Mouse (Mus musculus) embryo, embryonic 9.5 days (tissue): Measurements from ENCODE around the gene Zdhhc11.

ENCODE experiments used
- DNase-seq: peaks from one replicate; pipeline ENCODE4 v3.0.0-alpha.2; 2017; ENCODE audit errors: extremely low spot score

Zdhhc11 gene

DNA sequence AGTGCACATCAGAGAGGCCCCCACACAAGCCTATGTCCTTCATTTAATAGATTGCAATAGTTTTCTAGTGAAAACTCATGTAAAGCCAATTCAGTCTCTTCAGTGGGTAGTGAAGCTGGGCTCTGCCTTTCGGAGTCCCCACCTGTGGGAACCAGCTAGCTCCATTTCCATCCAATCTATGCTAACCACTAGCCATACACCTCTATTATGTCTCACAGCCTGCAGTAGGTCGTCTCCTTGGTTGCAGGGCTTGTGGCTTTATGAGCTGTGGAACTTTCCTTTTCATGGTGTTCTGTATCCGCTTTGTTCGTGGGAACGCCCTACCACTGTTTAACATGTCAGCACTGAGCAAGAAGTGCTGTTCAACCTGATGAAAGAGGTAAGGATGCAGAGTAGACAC is at the start of gene Zdhhc11:
Gene Zdhhc11 (plus strand): TSS at position 301 of the 400 bp plus-strand sequence.
- DNase-seq = no peak

DNA sequence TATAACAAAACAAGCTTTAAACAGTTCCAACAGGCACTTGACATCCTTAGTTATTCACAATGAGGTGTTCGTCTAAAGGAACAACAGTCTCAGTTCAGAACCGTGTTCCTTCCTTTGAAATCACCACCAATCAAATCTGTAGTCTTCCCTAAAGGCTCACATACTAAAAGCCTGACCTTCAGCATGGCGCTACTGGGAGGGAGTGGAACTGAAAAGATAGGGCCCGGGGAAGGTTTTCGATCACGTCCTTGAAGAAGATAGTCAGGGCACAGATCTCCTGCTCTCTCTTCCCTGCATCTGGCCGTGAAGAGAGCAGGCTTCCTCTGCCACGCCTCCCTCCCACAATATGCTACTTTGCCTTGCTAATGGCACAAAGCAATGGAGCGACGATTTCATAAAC is 31.4 kb upstream of the Zdhhc11 start:
- DNase-seq = no peak

DNA sequence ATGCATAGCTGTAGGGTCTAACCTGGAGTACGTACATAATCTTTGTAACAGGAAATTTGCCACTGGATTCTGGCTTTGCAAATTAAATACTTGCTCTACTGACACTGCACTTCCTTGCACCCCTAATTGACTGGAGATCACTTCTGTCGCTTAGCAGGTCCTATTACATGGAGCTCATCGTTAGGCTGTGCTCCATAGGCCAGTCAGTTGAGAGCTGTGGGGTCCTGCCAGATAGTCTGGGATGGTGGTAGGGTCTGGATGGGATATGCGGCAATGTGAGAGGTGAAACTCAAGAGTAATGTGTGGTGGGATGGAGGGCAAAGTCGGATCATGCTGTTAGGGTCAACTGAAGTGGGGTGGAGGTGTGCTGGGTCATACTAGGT is 26.7 kb upstream of the Zdhhc11 start:
- DNase-seq = no peak

DNA sequence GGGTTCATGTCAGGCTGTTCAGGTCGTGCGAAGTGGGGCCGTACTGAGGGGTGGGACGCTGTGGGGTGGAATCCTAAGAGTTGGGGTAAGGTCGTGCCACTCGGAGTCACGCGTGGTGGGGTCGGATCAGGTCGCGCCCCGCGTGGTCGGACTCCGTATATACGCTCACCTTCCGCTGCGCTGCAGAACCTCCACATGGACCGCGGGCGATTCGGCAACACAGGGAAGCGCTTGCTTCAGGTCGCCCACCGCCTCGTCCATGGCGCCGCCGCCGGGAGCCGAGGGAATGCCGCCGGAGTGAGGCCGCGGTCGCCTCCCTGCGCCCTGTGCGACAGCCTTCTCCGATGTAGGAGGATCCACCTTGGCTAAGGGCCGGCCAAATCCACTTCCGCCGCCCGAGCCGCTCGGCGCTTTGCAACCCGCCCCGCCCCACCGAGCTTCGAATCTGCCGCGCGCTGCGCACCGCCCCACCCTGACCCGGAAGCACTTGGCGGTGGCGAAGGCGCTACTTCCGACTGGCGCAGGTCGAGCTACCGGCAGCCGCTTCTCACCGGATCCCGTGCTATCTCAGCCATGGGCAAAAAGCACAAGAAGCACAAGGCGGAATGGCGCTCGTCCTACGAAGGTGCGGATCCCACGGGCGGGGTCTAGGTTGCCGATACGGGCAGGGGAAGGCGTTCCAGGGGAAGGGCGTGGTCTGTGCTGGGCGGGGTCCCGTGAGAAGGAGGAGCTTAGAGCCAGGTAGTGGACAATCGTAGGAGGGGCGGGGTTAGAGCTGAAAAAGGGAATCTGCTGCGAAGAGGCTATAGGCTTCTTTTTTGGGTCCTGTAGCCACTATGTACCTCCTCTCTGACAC is 26.1 kb upstream of the Zdhhc11 start, which contains the start of the genes Trip13 and Brd9:
Gene Trip13 (minus strand): TSS at position 464 of the 856 bp plus-strand sequence.
Gene Brd9 (plus strand): TSS at position 491 of the 856 bp plus-strand sequence.
- DNase-seq = peak; percentile 95

DNA sequence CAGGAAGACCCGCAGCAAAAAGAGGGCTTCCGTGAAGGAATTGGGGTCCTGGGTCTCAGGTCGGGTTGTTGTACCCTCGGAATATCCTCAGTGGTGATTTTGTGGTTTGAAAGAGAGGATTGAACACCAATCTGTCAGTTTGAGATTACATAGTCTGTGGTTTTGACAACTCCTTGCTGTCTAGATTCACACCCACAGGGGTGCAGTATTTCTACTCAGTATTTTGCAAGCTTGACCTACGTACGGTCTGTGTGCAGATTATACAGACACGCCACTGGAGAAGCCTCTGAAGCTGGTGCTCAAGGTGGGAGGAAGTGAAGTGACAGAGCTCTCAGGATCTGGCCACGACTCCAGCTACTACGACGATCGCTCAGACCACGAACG is 25.5 kb upstream of the Zdhhc11 start:
- DNase-seq = no peak

DNA sequence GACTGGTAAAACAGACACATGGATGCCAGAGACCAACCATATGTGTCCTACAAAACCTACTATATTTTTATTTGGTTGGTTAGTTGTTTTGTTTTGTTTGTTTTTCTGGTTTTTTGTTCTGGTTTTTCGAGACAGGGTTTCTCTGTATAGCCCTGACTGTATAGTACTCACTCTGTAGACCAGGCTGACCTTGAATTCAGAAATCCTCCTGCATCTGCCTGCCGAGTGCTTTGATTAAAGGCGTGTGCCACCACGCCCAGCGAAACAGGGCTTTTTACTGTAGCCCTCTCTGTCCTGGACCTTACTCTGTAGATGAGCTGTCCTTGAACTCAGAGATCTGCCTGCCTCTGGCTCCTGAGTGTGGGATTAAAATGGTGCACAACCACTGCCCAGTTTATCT is 24.6 kb upstream of the Zdhhc11 start:
- no peak for DNase-seq

DNA sequence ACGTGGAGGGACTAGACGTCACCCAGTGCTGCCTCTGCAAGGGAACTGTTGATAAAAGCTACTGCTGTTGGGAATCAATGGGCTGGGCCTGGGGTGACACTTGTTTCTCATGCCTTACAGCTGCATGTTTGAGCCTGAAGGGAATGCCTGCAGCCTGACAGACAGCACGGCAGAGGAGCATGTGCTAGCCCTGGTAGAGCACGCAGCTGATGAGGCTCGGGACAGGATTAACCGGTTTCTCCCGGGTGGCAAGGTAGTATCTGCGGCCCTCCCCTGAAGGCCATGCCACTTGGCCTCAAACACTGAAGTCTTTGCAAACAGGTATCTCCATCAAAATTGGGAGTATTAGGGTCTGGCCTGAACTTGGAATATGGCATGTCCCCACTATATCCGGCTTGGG is 19.0 kb upstream of the Zdhhc11 start:
- no peak for DNase-seq

DNA sequence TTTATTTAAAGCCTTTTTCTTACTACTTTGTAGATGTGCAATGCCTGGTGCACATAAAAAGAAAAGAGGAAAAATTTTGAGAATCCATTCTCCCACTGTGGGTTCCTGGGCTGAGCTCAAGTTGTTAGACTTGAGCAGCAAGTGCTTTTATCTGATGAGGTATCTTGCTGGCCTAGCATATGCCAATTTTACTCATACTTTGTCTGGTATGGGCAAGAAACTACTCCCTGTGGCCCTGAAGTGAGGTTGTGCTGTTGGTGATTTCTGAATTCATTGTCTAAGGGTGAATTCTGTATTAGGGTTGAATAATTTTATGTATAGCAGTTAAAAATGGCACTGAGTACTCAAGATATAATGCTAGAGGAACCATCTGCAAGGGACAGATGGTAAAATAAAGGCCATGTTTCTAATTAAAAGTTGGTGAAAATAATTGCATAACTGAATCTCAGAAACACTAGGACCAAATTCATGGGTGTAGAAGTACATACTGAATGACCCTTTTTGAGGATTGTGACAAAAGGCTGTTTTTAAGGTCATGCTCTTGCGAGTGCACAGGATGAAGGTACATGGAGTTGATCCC is 10.0 kb upstream of the Zdhhc11 start:
- DNase-seq = no peak

DNA sequence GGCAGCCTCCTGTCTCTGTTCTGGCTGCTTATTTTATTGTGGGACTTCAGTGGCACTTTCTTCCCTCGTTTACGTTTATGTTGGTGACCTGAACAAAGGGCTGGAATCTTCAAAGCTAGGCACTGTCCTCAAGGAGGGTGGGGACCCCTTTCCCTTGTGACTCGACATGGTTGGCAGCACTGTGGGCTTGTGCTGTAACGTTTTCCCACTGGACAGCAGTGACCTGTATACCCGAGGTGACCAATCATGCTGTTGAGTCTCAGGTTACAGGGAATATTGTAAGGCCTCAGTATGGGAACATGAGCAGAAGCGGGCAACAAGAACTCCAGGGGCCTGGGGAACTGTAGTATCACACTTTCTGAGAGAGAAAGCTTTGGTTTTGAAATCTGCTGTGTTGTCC is 9.0 kb upstream of the Zdhhc11 start:
- DNase-seq = no peak

DNA sequence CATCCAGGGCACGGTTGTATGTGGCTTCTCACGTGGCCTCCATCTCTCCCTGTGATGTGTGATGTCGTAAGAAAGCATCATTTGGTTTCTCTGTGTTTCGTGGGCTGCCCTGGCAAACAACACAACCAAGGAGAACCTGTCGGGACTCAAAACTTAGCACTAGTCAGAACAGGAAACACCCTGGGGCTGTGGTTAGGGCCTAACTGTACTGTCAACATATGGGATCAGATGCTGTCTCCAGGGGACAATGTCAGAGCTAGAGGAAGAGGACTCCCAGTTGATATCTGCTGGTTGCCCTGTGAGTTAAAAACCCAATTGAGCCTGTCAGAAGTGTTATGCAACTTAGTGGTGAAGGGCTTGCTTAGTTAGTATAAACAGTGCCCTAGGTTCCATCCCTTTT is 8.1 kb upstream of the Zdhhc11 start:
- DNase-seq = no peak

DNA sequence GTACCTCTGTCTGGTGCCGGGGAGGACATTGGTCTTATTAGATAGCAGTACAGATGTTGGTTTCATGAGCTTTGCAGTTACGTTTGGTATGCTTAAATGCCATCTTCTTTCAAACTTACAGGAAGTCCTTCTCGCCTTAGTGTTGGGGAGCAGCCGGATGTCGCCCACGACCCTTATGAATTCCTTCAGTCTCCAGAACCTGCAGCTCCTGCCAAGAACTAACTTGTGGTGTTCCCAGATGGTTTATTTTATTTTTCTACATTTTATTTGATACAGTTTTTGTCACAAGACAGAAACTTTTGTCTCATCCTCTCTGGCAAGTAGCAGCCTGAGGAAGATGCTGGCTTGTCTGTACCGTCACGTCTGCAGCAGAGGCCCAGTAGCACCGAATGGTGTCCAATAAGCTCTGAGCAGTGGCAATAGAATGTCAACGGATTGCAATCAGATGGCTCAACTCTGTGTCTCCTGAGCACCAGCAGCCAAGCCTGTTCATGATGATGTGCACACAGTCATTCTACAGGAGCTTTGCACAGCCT is 3.5 kb upstream of the Zdhhc11 start:
- DNase-seq = no peak

DNA sequence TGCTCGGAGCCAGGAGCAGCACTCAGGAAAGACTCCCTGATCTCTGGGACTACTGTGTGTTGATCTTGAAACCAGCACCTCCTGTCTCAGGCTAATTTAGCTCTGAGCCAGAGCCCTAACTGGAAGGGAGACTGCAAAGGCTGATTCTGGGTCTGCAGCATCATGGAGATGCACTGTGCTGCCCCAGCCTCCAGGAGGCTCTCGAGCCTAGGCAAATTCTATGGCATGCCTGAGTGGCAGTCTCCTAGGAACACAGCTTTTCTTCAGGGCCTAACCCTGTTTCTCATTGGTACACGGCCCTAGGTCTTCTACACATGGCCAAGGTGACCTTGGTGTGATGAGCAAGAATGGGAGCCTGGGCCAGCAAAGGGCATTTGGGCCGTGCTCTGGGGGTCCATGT is 2.5 kb upstream of the Zdhhc11 start:
- DNase-seq = no peak

DNA sequence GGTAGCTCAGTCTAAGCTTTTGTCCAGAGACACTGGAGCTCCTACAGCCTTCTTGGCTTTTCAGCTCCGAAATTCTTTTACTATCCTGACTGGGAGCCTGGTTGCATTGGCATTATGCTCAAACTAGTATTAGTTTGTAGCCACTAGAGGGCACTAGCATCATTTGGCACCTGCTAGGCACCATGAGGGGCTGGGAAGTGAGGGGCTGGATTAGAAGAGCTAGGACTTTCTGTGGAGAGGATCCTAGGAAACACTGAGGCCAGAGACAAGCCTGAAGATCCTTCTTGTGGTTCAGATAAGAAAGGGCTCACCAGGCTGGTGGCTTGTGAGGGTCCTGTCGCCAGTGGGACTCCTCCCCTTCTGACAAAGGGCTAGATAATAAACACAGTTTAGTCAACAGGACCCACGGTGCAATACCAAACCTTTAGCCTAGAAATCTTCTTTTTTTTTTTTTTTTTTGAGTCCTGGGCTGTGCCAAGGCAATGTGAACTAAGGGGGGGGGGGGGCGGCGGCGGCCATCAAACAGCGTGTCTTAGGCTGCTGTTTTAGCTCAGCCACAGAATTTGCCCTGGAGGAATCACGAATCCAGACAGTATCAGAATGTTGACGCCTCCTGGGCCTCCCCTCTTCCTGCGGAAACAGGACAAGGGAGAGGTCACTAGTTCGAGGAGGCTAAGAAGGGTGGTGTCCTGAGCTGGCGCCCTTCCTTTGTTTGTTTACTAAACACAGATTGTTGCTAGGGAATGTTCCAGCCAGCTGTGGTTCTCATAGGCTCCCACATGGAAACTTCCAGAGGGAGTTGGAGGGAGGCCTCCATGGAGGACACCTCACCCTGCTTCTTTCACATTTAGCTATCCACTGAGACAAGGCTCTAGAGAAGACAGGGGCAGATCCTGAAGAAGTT is 7.1 kb downstream of the Zdhhc11 start:
- peak; percentile 70 for DNase-seq

DNA sequence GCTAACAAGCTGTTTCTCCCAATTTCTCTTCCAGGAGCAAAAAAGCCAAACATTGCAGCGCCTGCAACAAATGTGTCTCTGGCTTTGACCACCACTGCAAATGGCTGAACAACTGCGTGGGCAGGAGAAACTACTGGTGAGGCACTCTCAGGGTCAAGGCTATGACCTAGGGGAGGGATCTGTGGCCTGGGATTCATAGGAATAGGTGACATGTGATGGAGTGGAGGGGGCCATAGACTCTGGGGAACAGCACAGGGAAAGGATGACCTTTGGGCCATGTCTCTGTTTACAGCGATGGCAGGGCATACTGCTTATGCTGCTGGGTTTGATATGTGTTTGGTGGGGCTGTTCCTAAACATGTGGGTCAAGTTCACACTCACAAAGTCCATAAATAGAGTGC is 10.9 kb downstream of the Zdhhc11 start:
- DNase-seq = no peak

DNA sequence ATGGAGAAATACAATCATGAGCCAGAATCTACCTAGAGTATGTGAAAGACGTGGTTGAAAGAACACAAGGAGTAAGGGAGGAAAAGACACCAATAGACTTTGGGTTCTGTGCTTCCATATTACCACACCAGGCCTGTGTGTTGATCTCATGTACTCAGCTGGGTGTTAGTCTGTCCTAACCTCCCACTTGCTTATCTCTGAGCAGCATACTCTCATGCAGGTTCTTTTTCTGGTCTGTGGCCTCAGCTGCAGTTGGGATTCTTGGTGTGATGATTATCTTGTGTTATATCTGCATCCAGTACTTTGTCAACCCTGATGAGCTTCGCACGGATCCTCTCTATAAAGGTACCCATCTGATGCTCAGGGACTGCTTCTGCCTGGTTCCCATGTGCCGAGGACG is 13.3 kb downstream of the Zdhhc11 start:
- DNase-seq = no peak

DNA sequence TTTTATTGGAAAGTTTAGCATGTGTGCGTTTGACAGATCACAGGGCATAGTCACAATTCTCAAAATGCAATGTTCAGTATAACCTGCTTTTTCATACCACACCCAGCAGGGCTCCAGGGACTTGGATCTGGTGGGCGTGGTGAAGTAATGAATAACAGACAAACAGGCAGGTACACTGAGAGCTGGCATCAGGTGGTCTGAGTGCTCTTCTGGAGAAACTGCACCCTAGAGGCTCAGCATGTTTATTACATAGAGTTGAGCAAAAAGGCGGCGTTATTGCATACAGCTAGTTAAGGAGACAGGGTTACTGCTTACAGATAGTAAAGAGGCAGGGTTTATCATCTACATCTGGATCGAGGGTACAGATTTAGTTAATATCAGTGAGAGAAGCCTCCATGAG is 26.7 kb downstream of the Zdhhc11 start:
- no peak for DNase-seq

DNA sequence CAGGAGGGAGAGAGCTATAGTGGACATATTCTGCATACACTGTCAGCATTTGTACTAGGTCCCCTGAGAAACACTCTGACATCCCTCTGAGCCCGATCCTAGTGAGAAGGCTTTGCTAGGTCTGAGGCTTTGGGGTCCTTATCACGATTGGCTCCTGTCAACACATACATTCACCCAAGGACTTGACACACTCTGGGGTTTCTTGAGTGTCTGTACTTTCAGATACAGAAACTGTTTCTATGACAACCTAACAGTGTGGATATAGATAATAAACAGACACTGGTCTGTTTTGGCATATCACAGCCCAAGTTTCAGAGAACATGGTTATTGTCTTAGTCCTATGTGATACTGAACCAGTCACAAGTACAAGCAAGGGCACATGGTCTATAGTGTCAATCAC is 27.1 kb downstream of the Zdhhc11 start:
- no peak for DNase-seq

DNA sequence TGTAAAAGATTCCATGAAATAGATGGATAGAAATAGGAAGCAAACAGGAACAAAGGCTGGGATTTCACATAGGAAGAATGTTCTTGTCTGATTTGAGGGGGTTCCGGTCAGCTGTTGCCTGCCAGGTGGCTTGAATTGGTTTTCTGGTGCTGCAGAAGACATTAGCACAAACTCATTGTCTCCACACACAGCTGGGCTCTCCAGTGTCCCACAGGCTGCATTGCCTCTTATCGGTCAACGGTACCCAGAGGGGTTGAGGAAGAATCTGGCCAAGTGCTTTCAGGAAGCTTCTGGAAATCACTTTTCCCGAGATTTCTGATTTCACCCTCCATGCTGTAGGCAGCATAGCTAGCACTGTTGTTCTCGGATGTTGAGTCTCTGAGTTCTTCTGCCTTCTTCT is 27.6 kb downstream of the Zdhhc11 start:
- no peak for DNase-seq

DNA sequence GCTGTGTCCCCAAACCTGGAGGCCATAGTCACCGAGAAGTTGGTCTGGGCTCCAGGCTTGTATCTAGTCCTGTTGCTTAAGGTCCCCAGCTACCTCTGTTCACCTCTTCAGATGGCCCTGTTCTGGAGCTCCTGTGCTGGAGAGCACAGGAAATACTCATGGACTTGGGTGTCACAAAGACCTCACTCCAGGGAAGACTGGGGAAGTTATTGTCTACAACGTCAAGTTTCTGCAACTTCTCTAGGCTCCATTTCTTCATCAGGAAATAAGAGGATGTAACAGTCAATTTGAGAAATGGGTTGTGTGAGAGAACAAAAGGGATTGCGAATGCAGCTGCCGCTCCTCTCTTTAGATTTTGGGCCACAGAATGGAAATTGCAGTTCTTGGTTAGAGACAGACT is 32.8 kb downstream of the Zdhhc11 start:
- DNase-seq = no peak

DNA sequence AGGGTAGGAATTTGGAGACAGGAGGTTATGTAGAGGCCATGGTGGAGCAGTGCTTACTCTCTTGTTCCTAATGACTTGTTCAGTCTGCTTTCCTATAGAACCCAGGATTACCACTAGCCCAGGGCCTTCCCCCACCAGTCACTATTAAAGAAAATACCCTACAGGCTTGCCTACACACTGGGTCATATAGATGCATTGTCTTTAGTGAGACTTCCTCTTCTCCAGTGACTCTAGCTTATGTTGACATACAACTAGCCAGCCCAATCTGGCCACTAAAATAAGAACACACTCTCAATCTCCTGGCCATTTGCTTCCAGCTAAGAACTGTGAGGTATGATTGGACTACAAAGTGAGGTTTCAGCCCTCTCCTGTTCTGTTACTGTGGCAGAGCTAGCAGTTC is 36.9 kb downstream of the Zdhhc11 start:
- no peak for DNase-seq

DNA sequence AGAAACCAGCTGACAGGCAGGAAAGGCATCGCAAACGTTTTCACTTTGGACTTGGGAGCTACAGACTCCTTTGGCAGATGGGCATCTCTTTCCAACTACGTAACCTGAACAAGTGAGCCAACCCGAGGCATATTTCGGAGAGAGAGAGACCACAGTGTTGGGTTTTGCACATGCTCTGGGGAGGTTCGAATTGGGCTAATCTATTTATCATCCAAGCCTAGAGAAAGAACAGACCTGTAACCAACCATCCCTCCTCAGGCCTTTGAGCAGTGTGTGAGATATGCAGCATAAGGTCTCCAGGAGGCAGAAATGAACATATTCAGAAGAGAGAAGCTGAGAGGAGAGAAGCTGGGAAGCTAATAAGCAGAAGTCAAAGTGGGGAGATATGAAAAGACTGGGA is 37.3 kb downstream of the Zdhhc11 start:
- no peak for DNase-seq

DNA sequence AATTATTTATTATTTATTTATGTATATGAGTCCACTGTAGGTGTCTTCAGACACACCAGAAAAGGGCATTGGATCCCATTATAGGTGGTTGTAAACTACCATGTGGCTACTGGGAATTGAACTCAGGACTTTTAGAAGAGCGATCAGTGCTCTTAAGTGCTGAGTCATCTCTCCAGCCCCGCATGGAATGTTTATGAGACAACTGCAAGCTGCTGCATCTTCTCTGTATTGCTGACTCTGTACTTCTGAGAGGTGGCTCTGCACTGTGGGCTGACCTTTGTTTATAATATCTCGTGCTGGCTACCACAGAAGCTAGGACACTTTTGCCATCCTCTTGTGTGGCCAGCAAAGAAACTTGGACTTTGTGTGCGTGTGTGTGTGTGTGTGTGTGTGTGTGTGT is 37.8 kb downstream of the Zdhhc11 start:
- no peak for DNase-seq
